Mouse (Mus musculus) spleen, adult 18-20 months (tissue): Measurements from ENCODE around the gene Sf3b3.

Source experiments
- DNase-seq, 2 experiments: peaks; one replicate each; pipeline ENCODE4 v3.0.0; 2022; ENCODE audit warnings: mixed read lengths in 2 of 2

Sf3b3 gene

DNA sequence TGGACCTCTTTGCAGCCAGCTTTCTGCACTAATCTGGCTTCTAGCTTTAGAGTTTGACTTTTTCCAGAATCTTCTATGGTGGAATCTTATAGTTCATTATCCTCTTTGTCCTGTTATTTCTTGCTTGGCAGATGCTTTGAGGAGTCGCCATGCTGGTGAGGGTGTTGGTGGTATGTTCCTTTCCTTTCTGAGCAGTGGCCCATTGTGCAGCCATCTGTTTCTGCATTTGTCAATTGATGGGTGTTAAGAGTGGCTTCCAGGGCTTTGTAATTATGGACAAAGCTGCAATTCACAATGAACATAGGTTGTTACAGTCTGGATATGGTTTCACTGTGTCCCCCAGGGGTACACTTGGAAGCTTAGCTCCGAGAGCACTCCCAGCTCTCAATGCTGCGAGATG lies 81.9 kb downstream of the Sf3b3 start:
- DNase-seq: no peak

DNA sequence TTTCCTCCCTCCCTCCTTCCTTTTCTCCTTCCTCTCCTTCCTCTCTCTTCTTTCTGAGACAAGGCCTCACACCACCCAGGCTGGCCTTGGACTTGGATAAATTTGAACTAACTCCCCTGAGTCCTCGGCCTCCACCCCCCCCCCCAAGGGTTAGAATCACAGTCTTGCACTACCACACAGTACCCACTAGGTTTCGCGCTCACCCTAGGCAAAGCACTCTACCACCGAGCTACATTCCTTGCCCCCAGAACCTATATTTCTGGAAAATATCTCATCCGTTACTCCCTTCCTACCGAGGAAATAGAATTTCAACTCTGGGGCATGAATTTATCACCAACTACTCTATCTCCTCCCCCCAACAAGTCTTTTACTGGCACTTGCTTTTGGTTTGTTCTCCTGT lies 84.6 kb downstream of the Sf3b3 start:
- DNase-seq: no peak

DNA sequence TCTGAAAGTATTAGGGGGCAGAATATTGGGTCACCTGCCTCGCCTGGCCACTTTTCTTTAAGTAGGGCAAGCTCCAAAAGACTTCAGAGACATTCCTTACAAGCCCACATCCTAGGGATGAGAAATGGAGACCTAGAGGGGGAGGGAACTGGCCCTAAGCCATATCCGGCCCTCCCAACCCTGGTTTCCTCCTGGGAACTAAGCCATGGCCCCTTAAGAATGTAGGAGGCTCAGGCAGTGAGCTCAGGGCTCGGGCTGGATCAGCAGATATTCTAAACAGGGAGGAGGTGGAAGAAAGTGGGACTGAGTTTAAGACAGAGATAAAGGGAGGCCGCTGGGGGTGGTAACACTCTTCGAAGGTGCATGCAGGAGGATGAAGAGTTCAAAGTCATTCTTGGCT lies 85.4 kb downstream of the Sf3b3 start:
- DNase-seq: no peak

GRCm38 (mm10) chr8:110760280-110760940 lies 86.2 kb downstream of the Sf3b3 start:
- DNase-seq: no peak
